Mouse (Mus musculus): ENCODE results near the gene Mlana. TPM values are rescaled to one million over a fixed set of nuclear protein-coding genes. Genes with fewer than 3 reads are reported as not detected.
A peak's percentile ranks its signal among the peaks of the same experiment; 100 is the strongest.

Gene Mlana
- polyA plus RNA-seq (2015; fragmentation: Nextera tagmentation; extraction: Ambion mirVana): not detected in 2 replicates

DNA sequence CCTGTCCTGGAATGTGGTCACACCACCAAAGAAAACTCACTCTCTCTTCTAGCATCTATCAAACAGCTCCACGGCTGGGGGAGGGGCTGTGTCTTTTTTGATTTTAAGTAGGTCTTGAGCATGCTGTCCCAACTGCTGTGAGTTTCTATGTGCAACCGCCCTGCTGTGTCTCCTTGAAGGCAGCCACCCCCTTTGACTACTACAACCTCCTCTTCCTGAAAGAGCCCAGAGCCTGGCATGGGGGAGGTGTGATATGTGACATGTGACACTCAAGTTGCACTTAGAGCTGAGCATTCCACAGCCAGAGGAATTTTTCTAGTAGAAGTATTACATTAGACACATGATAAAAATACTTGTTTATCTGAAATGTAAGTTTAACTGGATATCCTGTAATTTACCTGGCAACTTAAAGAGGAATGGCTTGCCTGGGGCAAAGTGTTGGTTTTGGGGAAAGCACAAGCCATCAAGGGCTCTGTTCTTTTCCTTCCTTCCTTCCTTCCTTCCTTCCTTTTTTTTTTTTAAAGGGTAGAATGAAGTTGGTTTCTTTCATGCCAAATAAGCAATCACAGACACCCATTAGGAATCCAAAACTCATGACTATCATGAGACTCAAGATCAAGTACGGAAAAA lies at the start of gene Mlana:
Gene Mlana, plus strand, starts transcription at position 580 of the 630 bp plus-strand sequence.
- H3K4me1 ChIP-seq (replicated peaks): no peaks in the 10 kb centered on the region
- no peak for ATAC-seq
- no peak within 1 kb of the TSS for H3K4me3 ChIP-seq (replicated peaks)
- H3K27ac ChIP-seq: no peak within 1 kb of the TSS
- no peaks in the 10 kb centered on the region for H3K9me3 ChIP-seq
- H3K9ac ChIP-seq: no peak within 1 kb of the TSS
- H3K4me2 ChIP-seq (replicated peaks): no peak within 1 kb of the TSS
- H3K27me3 ChIP-seq (replicated peaks): no peaks in the 10 kb centered on the region
- no peaks in the 10 kb centered on the region for H3K36me3 ChIP-seq
- 61% methylated on average over 3 of the region's 3 CpGs for WGBS

- 32% methylated on average over 4 of the region's 4 CpGs for WGBS
- no peaks in the 10 kb centered on the region for H3K27me3 ChIP-seq (replicated peaks)
Measured at GRCm38 (mm10) chr19:29648550-29648914, 49.1 kb upstream of the Mlana start.

DNA sequence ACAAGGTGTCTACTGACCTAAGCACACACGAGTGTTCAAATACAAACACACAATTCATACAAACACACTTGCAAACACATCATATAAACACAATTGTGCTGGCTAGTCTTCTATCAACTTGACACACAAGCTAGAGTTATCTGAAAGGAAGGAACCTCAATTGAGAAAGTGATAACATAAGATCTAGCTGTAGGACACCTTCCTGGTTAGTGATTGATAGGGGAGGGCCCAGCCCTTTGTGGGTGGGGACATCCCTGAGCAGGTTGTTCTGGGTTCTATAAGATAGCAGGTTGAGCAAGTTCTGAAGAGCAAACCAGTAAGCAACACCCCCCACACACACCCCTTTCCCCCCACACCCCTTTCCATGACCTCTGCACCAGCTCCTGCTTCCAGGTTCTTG lies 47.9 kb upstream of the Mlana start:
- Histone ChIP-seq H3K9ac (no peak overlapping the region), H3K27ac (no peak overlapping the region), H3K36me3 (0 out of 2 replicates have a peak, but pooled peaks cover 4% of the 10 kb centered on the region), H3K4me3 (replicated peaks) (no peak overlapping the region), H3K4me2 (replicated peaks) (no peak overlapping the region), H3K27me3 (replicated peaks) (no peaks in the 10 kb centered on the region), H3K4me1 (replicated peaks) (no peaks in the 10 kb centered on the region), H3K9me3 (no peaks in the 10 kb centered on the region)
- peak; percentile 23; the same call in 1 of the 2 replicates for ATAC-seq
- 69% methylated on average over 1 of the region's 1 CpGs for WGBS

More at GRCm38 (mm10) chr19:29648550-29648914, 49.1 kb upstream of the Mlana start:
- Histone ChIP-seq H3K4me2 (replicated peaks) (peak overlapping the region; percentile 74), H3K4me1 (replicated peaks) (no peaks in the 10 kb centered on the region), H3K4me3 (replicated peaks) (peak overlapping the region; percentile 94), H3K27ac (no peak overlapping the region), H3K9ac (no peak overlapping the region), H3K36me3 (0 out of 2 replicates have a peak, but pooled peaks cover 4% of the 10 kb centered on the region), H3K9me3 (no peaks in the 10 kb centered on the region)
- no peak for ATAC-seq

DNA sequence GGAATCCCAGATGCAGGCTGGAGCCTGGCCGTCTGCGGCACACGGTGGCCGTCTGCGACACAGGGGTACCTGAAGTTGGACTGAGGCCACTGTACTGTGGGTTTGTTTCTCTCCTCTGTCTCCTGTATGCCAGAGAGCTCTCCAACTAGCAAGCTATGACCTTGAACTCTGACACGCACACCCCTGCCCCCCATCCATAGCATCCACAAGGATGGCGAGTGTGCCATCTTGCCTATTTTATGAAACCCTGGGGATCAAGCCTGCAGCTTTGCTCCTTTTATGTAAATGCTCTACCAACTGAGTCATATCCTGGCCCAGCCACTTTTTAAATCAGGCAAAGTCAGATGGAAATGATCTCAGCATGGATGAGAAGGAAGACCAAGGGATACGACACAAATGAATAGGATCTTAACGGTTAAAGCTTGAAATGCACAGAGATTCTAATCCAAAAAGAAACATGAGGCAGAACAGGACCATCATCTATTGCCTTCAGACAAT lies 43.8 kb upstream of the Mlana start:
- H3K4me2 ChIP-seq (replicated peaks): no peak overlapping the region
- H3K4me1 ChIP-seq (replicated peaks): no peaks in the 10 kb centered on the region
- no peaks in the 10 kb centered on the region for H3K9me3 ChIP-seq
- H3K36me3 ChIP-seq: no peaks in the 10 kb centered on the region
- no peak overlapping the region for H3K9ac ChIP-seq
- H3K27me3 ChIP-seq (replicated peaks): no peaks in the 10 kb centered on the region
- no peak overlapping the region for H3K27ac ChIP-seq
- no peak overlapping the region for H3K4me3 ChIP-seq (replicated peaks)
- WGBS: 87% methylated on average over 9 of the region's 9 CpGs
- ATAC-seq: no peak

- ATAC-seq: no peak
- Histone ChIP-seq H3K9me3 (no peaks in the 10 kb centered on the region), H3K27ac (no peak overlapping the region), H3K4me1 (replicated peaks) (no peaks in the 10 kb centered on the region), H3K4me3 (replicated peaks) (no peak overlapping the region), H3K9ac (no peak overlapping the region), H3K27me3 (replicated peaks) (no peaks in the 10 kb centered on the region), H3K36me3 (no peaks in the 10 kb centered on the region), H3K4me2 (replicated peaks) (no peak overlapping the region)
- 50% methylated on average over 6 of the region's 6 CpGs for WGBS
Measured at GRCm38 (mm10) chr19:29655148-29655547, 42.5 kb upstream of the Mlana start.

DNA sequence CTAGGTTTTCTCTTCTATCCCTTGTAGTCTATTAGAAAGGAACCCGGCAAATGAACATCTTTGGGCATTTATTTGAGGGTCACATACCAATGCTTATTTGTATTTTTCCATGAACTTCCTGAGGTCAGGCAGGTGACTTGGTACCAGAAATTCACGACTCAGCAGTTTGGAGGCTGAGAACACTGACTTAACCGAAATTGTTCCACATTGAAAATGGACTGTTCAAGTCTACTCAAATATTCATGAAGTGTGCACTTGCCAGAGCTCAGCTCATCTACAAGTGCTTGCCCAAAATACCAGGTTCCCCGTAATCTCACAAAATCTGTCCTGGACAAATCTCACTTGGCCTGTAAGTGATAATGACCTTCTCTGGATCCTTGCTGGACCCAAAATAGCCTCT lies 41.6 kb upstream of the Mlana start:
- WGBS: 84% methylated on average over 4 of the region's 4 CpGs
- Histone ChIP-seq H3K36me3 (no peaks in the 10 kb centered on the region), H3K4me1 (replicated peaks) (no peaks in the 10 kb centered on the region), H3K4me2 (replicated peaks) (no peak overlapping the region), H3K9ac (no peak overlapping the region), H3K9me3 (no peaks in the 10 kb centered on the region), H3K4me3 (replicated peaks) (no peak overlapping the region), H3K27me3 (replicated peaks) (no peaks in the 10 kb centered on the region), H3K27ac (no peak overlapping the region)
- ATAC-seq: no peak

DNA sequence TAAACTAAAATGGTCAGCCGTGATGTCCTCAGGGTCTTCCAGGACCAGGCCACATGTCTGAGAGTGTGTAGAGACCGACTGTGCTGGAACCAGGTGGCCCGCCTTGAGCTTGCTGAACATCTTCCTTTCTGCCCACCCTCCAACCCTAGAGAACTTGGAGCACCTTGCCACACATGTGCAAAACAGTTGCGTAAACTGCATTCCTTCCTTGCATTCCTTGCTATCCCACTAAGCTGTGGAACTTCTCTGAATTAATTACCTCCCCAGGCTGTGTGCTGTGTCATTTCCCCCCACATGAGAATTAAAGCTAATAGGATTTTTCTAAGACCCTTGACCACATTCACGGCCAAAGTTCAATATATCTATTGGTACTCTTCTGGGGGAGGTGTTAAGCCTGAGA lies 41.0 kb upstream of the Mlana start:
- H3K4me1 ChIP-seq (replicated peaks): no peaks in the 10 kb centered on the region
- no peaks in the 10 kb centered on the region for H3K27me3 ChIP-seq (replicated peaks)
- H3K4me2 ChIP-seq (replicated peaks): no peak overlapping the region
- H3K36me3 ChIP-seq: no peaks in the 10 kb centered on the region
- 76% methylated on average over 5 of the region's 5 CpGs for WGBS
- no peak overlapping the region for H3K27ac ChIP-seq
- no peak for ATAC-seq
- no peak overlapping the region for H3K9ac ChIP-seq
- no peaks in the 10 kb centered on the region for H3K9me3 ChIP-seq
- H3K4me3 ChIP-seq (replicated peaks): no peak overlapping the region

- Histone ChIP-seq H3K9me3 (no peaks in the 10 kb centered on the region), H3K27me3 (replicated peaks) (no peaks in the 10 kb centered on the region), H3K4me2 (replicated peaks) (no peak overlapping the region), H3K36me3 (no peaks in the 10 kb centered on the region), H3K27ac (no peak overlapping the region), H3K9ac (no peak overlapping the region), H3K4me3 (replicated peaks) (no peak overlapping the region), H3K4me1 (replicated peaks) (no peaks in the 10 kb centered on the region)
- 51% methylated on average over 3 of the region's 3 CpGs for WGBS
- no peak for ATAC-seq
Measured at GRCm38 (mm10) chr19:29657033-29657432, 40.6 kb upstream of the Mlana start.

GRCm38 (mm10) chr19:29657558-29657957 lies 40.1 kb upstream of the Mlana start:
- WGBS: 87% methylated on average over 2 of the region's 2 CpGs
- no peaks in the 10 kb centered on the region for H3K4me1 ChIP-seq (replicated peaks)
- ATAC-seq: no peak
- no peaks in the 10 kb centered on the region for H3K27me3 ChIP-seq (replicated peaks)
- no peaks in the 10 kb centered on the region for H3K36me3 ChIP-seq
- H3K27ac ChIP-seq: no peak overlapping the region
- H3K4me3 ChIP-seq (replicated peaks): no peak overlapping the region
- H3K9me3 ChIP-seq: no peaks in the 10 kb centered on the region
- no peak overlapping the region for H3K4me2 ChIP-seq (replicated peaks)
- no peak overlapping the region for H3K9ac ChIP-seq

- H3K36me3 ChIP-seq: no peaks in the 10 kb centered on the region
- H3K4me1 ChIP-seq (replicated peaks): no peaks in the 10 kb centered on the region
- no peak overlapping the region for H3K9ac ChIP-seq
- no peaks in the 10 kb centered on the region for H3K27me3 ChIP-seq (replicated peaks)
- 85% methylated on average over 4 of the region's 4 CpGs for WGBS
- no peak for ATAC-seq
- H3K9me3 ChIP-seq: no peaks in the 10 kb centered on the region
- H3K27ac ChIP-seq: no peak overlapping the region
- no peak overlapping the region for H3K4me2 ChIP-seq (replicated peaks)
- no peak overlapping the region for H3K4me3 ChIP-seq (replicated peaks)
Measured at GRCm38 (mm10) chr19:29658836-29659235, 38.8 kb upstream of the Mlana start.

DNA sequence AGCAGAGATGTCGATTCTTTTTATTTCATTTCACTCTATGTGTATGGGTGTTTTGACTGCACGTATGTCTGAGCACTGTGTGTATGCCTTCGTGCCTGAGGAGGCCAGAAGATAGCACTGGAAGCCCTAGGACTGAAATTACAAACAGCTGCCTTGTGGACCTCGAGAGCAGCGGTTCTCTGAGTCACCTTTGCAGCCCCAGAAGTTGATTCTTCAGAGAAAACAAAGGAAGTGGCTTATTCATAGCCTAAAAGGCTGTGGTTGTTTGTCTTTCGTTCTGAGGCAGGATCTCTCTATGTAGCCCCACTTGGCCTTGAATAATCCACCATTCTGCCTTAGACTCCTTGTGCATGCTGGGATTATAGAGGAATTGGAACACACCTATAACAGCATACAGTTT lies 37.9 kb upstream of the Mlana start:
- Histone ChIP-seq H3K9me3 (no peaks in the 10 kb centered on the region), H3K27ac (no peak overlapping the region), H3K9ac (no peak overlapping the region), H3K27me3 (replicated peaks) (no peaks in the 10 kb centered on the region), H3K4me3 (replicated peaks) (no peak overlapping the region), H3K4me1 (replicated peaks) (no peaks in the 10 kb centered on the region), H3K4me2 (replicated peaks) (no peak overlapping the region), H3K36me3 (no peaks in the 10 kb centered on the region)
- ATAC-seq: no peak
- 64% methylated on average over 6 of the region's 6 CpGs for WGBS

DNA sequence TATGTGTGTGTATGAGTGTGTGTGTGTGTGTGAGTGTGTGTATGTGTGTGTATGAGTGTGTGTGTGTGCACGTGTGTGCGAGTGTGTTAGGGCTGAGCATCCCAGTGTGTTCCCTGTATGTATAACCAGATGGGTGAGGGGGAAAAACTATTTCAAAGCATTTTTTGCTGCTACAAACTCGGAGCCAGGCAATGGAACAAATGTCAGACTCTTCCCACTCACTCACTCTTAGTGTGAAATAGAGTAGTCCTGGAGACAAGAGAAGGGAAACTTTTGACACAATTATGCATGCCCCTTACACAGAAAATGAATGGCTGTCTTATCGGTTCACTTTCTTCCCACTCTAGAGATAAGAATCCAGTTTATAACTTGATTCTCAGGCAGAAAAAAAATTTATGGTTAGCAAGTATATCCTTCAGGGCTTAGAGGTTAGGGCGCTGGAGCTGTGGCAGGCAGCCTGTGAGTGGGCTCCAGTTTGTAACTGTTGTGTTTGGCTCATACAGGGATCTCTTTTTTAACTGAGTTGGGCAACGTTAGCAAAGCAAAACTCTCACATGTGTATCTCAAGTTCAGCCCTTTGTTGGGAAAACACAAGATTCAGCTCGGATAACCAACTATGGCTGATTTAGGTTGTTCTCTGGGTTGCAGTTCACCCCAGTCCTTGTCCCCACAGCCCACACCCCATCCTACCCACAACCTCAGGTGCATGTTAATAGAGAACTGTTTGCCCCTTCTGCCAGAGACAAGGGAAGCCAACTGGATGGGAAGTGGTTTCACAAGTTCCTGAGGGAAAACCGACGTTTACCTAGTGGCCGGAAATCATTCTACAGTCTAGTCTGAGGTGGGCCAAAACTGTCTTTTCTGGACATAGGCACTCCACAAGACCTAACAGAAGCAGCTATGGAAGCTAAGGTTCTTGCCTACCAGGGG lies 36.5 kb upstream of the Mlana start:
- 70% methylated on average over 10 of the region's 10 CpGs for WGBS
- ATAC-seq: no peak
- Histone ChIP-seq H3K9ac (no peak overlapping the region), H3K4me3 (replicated peaks) (no peak overlapping the region), H3K4me2 (replicated peaks) (no peak overlapping the region), H3K27ac (no peak overlapping the region), H3K36me3 (no peaks in the 10 kb centered on the region), H3K4me1 (replicated peaks) (no peaks in the 10 kb centered on the region), H3K27me3 (replicated peaks) (no peaks in the 10 kb centered on the region), H3K9me3 (no peaks in the 10 kb centered on the region)
